Mouse (Mus musculus) small intestine, adult 2 months (tissue): ENCODE measurements around the gene 1700056E22Rik.

Experiments used
- CTCF ChIP-seq: fragments of 200-500 bp; IDR thresholded peaks from 2 replicates; pipeline ENCODE4 v1.5.1; 2012; ENCODE audit warnings: low read depth, mild to moderate bottlenecking, control low read depth, inconsistent platforms, low read length, moderate library complexity, mixed read lengths; ENCODE audit not compliant: insufficient replicate concordance, insufficient read length; ENCODE audit errors: extremely low read depth
- POLR2A ChIP-seq: fragments of 200-500 bp; IDR thresholded peaks from 2 replicates; pipeline ENCODE4 v1.6.1; 2012; ENCODE audit warnings: low read depth, mild to moderate bottlenecking, control low read depth, inconsistent platforms, low read length, moderate library complexity

GRCm38 (mm10) chr1:184060828-184061734, 27.0 kb upstream of the 1700056E22Rik start:
- TF ChIP-seq CTCF, result no peak
- TF ChIP-seq POLR2A, result no peak
